13 mouse cellular contexts compared by ENCODE assay signal in the genomic region with DNA sequence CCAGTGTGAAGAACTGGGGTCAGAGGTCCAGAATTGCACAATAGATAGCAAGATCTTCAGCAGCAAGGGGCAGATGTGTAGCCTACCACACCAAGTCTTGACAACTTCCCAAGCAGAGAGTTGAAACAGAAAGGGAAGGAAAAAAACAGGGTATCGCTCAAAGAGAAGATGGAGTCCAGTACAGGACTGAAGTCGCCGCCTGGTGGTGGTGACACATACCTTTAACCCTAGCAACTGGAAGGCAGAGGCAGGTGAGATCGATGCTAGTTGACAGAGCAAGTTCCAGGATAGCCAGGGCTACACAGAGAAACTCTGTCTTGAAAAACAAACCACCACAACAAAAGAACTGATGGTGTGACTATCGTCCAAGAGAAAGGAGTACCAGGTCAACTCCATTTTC. TPM values are rescaled to one million over a fixed set of nuclear protein-coding genes. Genes with fewer than 3 reads are reported as not detected.
DNase-seq lines count a peak whose midpoint lies in the region; ATAC-seq and TF ChIP-seq lines count a peak whose summit lies in the region.
"Had no signal": no experiment of that assay in that cellular context is flagged by ENCODE, and none has a peak within 500 bp of the region (broad histone marks: within the 10 kb centered on the region; RNA-seq: fewer than 3 reads in every experiment).

No protein-coding gene starts in this region.

- no peak for ATAC-seq in inflammation-experienced regulatory T-cells, adult 6 months
- ATAC-seq: midbrain, embryonic 15.5 days had no signal

- peak; percentile 25; the same call in 1 of the 2 replicates for TF ChIP-seq CTCF in layer of hippocampus, adult 2 months (conservative IDR thresholded peaks at IDR 0.05)

- no peak for DNase-seq in layer of hippocampus, adult 2 months (ENCODE audit: low spot score in 2 of 2)
- no peak for DNase-seq in layer of hippocampus, postnatal 14 days (ENCODE audit: low spot score in 2 of 2)
- DNase-seq in 3T3-L1 (ENCODE audit: low read depth, low spot score) (peak; percentile 26), 416B (ENCODE audit: low read depth) (peak; percentile 54)
- DNase-seq in embryo, embryonic 11 days, result peak; percentile 26
- DNase-seq in gastrocnemius, postnatal 10 days, result no peak
- no peak for DNase-seq in Muller cell, postnatal 12 days (ENCODE audit: inconsistent ontology term)
- DNase-seq: cerebellum, adult 18-20 months; gastrocnemius, adult 2 months had no signal

- H3K4me3 ChIP-seq in layer of hippocampus, adult 2 months, result no peak overlapping the region
- H3K4me3 ChIP-seq: embryonic facial prominence, embryonic 12.5 days; gastrocnemius, adult 2 months; heart, embryonic 13.5 days; midbrain, embryonic 15.5 days had no signal

- no peak overlapping the region for H3K27ac ChIP-seq in layer of hippocampus, adult 2 months
- H3K27ac ChIP-seq: embryonic facial prominence, embryonic 12.5 days; gastrocnemius, adult 2 months; heart, embryonic 13.5 days; midbrain, embryonic 15.5 days had no signal

RNA-seq across cellular contexts. Expression of a gene that starts 8.6 kb away (rescaled TPM):
- 10 to 100 TPM; 41.3 to 44.9 TPM for total RNA-seq in layer of hippocampus, adult 2 months (2021)
- total RNA-seq in layer of hippocampus, postnatal 14 days (2021), result 10 to 100 TPM; 49.0 to 49.1 TPM
- 10 to 100 TPM; 91.5 to 98.3 TPM for total RNA-seq in gastrocnemius, postnatal 10 days (2021)
- 10 to 100 TPM; 25.8 to 32.8 (median 28.4) TPM for polyA plus RNA-seq in inflammation-experienced regulatory T-cells, adult 6 months (2017; shearing (Covaris generic))

RNA-seq across cellular contexts. Expression of a gene that starts 25.5 kb away (rescaled TPM):
- 10 to 100 TPM; 12.5 to 12.7 TPM for total RNA-seq in layer of hippocampus, adult 2 months (2021)
- 10 to 100 TPM in 1 of 2 experiments, not detected in 1; 10.7 TPM for total RNA-seq in layer of hippocampus, postnatal 14 days (2021)
- 1 to 10 TPM; 4.7 to 5.2 TPM for total RNA-seq in gastrocnemius, postnatal 10 days (2021)
- polyA plus RNA-seq in inflammation-experienced regulatory T-cells, adult 6 months (2017; shearing (Covaris generic)), result 10 to 100 TPM; 19.9 to 45.5 (median 35.2) TPM

RNA-seq across cellular contexts. Expression of a gene that starts 28.7 kb away (rescaled TPM):
- total RNA-seq in layer of hippocampus, adult 2 months (2021), result 10 to 100 TPM in 1 of 2 experiments, 1 to 10 TPM in 1; 7.3 to 10.2 TPM
- 10 to 100 TPM; 31.0 to 42.0 TPM for total RNA-seq in layer of hippocampus, postnatal 14 days (2021)
- total RNA-seq in gastrocnemius, postnatal 10 days (2021), result 10 to 100 TPM; 40.0 to 67.0 TPM
- 1 to 10 TPM in 2 of 3 experiments, under 1 TPM in 1; 0.43 to 2.3 (median 2.2) TPM for polyA plus RNA-seq in inflammation-experienced regulatory T-cells, adult 6 months (2017; shearing (Covaris generic))

Comparison
In these comparisons a context has a peak if more than half of its experiments do, and no peak if none do; other contexts are left out.
1. DNase-seq: peak in 3T3-L1 (single experiment), 416B (single experiment) and embryo, embryonic 11 days (single experiment); none in layer of hippocampus, adult 2 months (0 of 2), layer of hippocampus, postnatal 14 days (0 of 2), gastrocnemius, postnatal 10 days (single experiment) and Muller cell, postnatal 12 days (single experiment).